Mouse (Mus musculus): ENCODE results near the gene Sh3rf3.

The Sh3rf3 gene

GRCm38 (mm10) chr10:58813081-58813800 is at the start of gene Sh3rf3:
Gene Sh3rf3 (plus strand): TSS chr10:58813359.
- DNase-seq (ENCODE audit: low spot score), result peak; percentile 28

GRCm38 (mm10) chr10:58788486-58789274 is 24.5 kb upstream of the Sh3rf3 start:
- DNase-seq (ENCODE audit: low spot score), result no peak

GRCm38 (mm10) chr10:58797555-58797954 is 15.6 kb upstream of the Sh3rf3 start:
- DNase-seq (ENCODE audit: low spot score), result no peak

GRCm38 (mm10) chr10:58798156-58798555 is 15.0 kb upstream of the Sh3rf3 start:
- no peak for DNase-seq (ENCODE audit: low spot score)

- no peak for DNase-seq (ENCODE audit: low spot score)
These were observed 12.1 kb upstream of the Sh3rf3 start for GRCm38 (mm10) chr10:58800996-58801433.

GRCm38 (mm10) chr10:58802391-58802790 is 10.8 kb upstream of the Sh3rf3 start:
- no peak for DNase-seq (ENCODE audit: low spot score)

GRCm38 (mm10) chr10:58807956-58808355 is 5.2 kb upstream of the Sh3rf3 start:
- no peak for DNase-seq (ENCODE audit: low spot score)

GRCm38 (mm10) chr10:58810181-58810580 is 3.0 kb upstream of the Sh3rf3 start:
- no peak for DNase-seq (ENCODE audit: low spot score)

GRCm38 (mm10) chr10:58812210-58813080 is 714 bp upstream of the Sh3rf3 start:
- peak; percentile 85 for DNase-seq (ENCODE audit: low spot score)

- DNase-seq (ENCODE audit: low spot score), result peak; percentile 5
These were observed 637 bp downstream of the Sh3rf3 start for GRCm38 (mm10) chr10:58813801-58814191.

GRCm38 (mm10) chr10:58814486-58814885 is 1.3 kb downstream of the Sh3rf3 start:
- DNase-seq (ENCODE audit: low spot score), result no peak

- no peak for DNase-seq (ENCODE audit: low spot score)
These were observed 10.9 kb downstream of the Sh3rf3 start for GRCm38 (mm10) chr10:58824016-58824568.

GRCm38 (mm10) chr10:58829251-58830111 is 16.3 kb downstream of the Sh3rf3 start:
- DNase-seq (ENCODE audit: low spot score), result no peak

GRCm38 (mm10) chr10:58833146-58833545 is 20.0 kb downstream of the Sh3rf3 start:
- DNase-seq (ENCODE audit: low spot score), result no peak

- DNase-seq (ENCODE audit: low spot score), result no peak
These were observed 20.6 kb downstream of the Sh3rf3 start for GRCm38 (mm10) chr10:58833741-58834178.

GRCm38 (mm10) chr10:58836391-58836790 is 23.2 kb downstream of the Sh3rf3 start:
- DNase-seq (ENCODE audit: low spot score), result no peak

- no peak for DNase-seq (ENCODE audit: low spot score)
These were observed 24.3 kb downstream of the Sh3rf3 start for GRCm38 (mm10) chr10:58837504-58837903.

- no peak for DNase-seq (ENCODE audit: low spot score)
These were observed 28.8 kb downstream of the Sh3rf3 start for GRCm38 (mm10) chr10:58841945-58842344.

- DNase-seq (ENCODE audit: low spot score), result no peak
These were observed 29.9 kb downstream of the Sh3rf3 start for GRCm38 (mm10) chr10:58843100-58843499.

GRCm38 (mm10) chr10:58848127-58848526 is 35.0 kb downstream of the Sh3rf3 start:
- no peak for DNase-seq (ENCODE audit: low spot score)

- no peak for DNase-seq (ENCODE audit: low spot score)
These were observed 35.4 kb downstream of the Sh3rf3 start for GRCm38 (mm10) chr10:58848536-58848935.
